Mouse (Mus musculus) lung, embryonic 16.5 days (tissue): ENCODE measurements at regions not wholly inside any gene's neighbourhood (a gene's known extent, or its start where the extent isn't known, plus 50 kb on each side); places are given as distances from the start of the nearest gene placed in this dataset.
A peak's percentile ranks its signal among the peaks of the same experiment; 100 is the strongest.

Experiments
- ATAC-seq: fragments of 200-750 bp; cut with Nextera tagmentation; 2 replicates; pipeline ENCODE4 v1.8.0; 2017; ENCODE audit warnings: low read depth, mild to moderate bottlenecking, moderate library complexity
- H3K27ac ChIP-seq: fragments of 300-500 bp; sonication (generic); 2 replicates; pipeline ENCODE4 v1.5.1; 2014; ENCODE audit warnings: mild to moderate bottlenecking, control low read depth, low read length
- H3K27me3 ChIP-seq: fragments of 300-500 bp; sonication (generic); 2 replicates; pipeline ENCODE4 v1.6.1; 2014; ENCODE audit warnings: low read depth, low read length, mixed read lengths; ENCODE audit not compliant: control insufficient read depth, insufficient read depth
- H3K36me3 ChIP-seq: fragments of 300-500 bp; sonication (generic); 2 replicates; pipeline ENCODE4 v1.6.1; 2014; ENCODE audit warnings: low read length; ENCODE audit not compliant: control insufficient read depth, insufficient read depth
- H3K4me1 ChIP-seq: fragments of 300-500 bp; sonication (generic); replicated peaks from 2 replicates; pipeline ENCODE4 v1.6.1; 2014; ENCODE audit warnings: low read length, mixed read lengths; ENCODE audit not compliant: control insufficient read depth, insufficient read depth
- H3K4me2 ChIP-seq: fragments of 300-500 bp; sonication (generic); 2 replicates; pipeline ENCODE4 v1.6.1; 2014; ENCODE audit warnings: low read depth, low read length, control low read depth
- H3K4me3 ChIP-seq: fragments of 300-500 bp; sonication (generic); 2 replicates; pipeline ENCODE4 v1.5.1; 2014; ENCODE audit warnings: mild to moderate bottlenecking, low read length, control low read depth
- H3K9ac ChIP-seq: fragments of 300-500 bp; sonication (generic); 2 replicates; pipeline ENCODE4 v1.6.1; 2014; ENCODE audit warnings: low read length, control low read depth
- H3K9me3 ChIP-seq: fragments of 300-500 bp; sonication (generic); 2 replicates; pipeline ENCODE4 v1.6.1; 2016; ENCODE audit warnings: low read length; ENCODE audit not compliant: control insufficient read depth
- WGBS: fragments of 180-500 bp; shearing (Covaris S2); extraction: QIAGEN DNeasy Blood & Tissue Kit; methylation state at CpG from one replicate; pipeline ENCODE4 v1.1.7; 2014; 5-methylcytosine and 5-hydroxymethylcytosine counted together

- Histone ChIP-seq H3K27me3 (no peaks in the 10 kb centered on the region), H3K4me1 (0 out of 2 replicates have a peak, but pooled peaks cover 4% of the 10 kb centered on the region), H3K9me3 (no peaks in the 10 kb centered on the region), H3K9ac (no peak overlapping the region), H3K4me3 (no peak overlapping the region), H3K27ac (peak overlapping the region; percentile 3; the same call in 1 of the 2 replicates), H3K4me2 (no peak overlapping the region; the same call in 1 of the 2 replicates), H3K36me3 (no peaks in the 10 kb centered on the region)
- peak; percentile 47; the same call in 1 of the 2 replicates for ATAC-seq
- 15% methylated on average over 8 of the region's 8 CpGs for WGBS
Measured at GRCm38 (mm10) chr2:115513774-115514231, 67.7 kb upstream of the BC052040 start.

DNA sequence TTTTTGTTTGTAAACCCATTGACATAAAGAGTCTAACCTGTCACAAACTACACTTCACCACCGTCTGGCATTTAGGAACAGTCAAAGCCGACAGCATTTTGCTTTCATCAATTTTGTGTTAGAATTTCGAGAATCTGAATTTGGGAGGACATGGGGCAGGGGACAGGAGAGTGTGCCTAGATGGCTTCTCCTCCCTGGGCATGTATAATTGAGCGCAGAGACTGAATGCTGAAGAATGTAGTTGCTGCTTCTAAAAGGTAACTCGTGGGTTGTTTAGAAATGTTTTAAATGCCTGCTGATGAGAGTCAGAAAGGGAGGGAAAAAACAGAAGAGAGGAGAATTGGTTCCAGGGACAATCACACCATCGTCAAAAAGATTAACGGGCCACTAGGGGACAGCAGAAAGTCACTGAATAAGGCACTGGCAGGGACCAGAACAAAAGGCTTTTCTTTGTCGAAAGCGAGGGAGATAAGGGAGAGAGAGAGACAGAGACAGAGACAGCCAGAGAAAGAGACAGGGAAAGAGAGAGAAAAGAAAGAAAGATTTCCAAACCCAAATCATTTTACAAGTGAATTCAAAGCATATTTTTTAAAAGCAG is 66.6 kb upstream of the BC052040 start:
- no peak overlapping the region for H3K4me2 ChIP-seq
- 11% methylated on average over 9 of the region's 9 CpGs for WGBS
- ATAC-seq, result peak; percentile 71; the same call in 1 of the 2 replicates
- H3K9ac ChIP-seq, result no peak overlapping the region
- H3K9me3 ChIP-seq, result no peaks in the 10 kb centered on the region
- H3K36me3 ChIP-seq, result no peaks in the 10 kb centered on the region
- H3K4me3 ChIP-seq, result no peak overlapping the region
- H3K27me3 ChIP-seq, result no peaks in the 10 kb centered on the region
- 0 out of 2 replicates have a peak, but pooled peaks cover 4% of the 10 kb centered on the region for H3K4me1 ChIP-seq
- no peak overlapping the region for H3K27ac ChIP-seq

DNA sequence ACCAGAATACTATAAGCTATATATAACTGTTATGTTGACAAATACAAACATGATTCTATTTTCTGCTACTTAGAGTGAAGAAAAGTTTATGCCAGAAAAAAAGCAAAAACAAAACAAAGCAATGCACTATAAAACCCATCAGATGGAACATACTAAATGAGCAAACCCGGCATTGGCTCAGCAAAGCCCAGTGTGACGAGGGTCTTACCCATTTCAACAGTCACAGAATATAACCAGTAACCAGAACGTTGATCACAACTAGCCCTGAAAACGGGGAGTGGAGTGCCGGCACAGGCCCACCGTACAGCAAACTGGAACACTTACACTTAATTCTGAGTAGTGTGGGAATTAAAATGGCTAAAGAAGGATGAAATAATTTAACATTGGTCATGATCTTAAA is 66.0 kb upstream of the BC052040 start:
- Histone ChIP-seq H3K4me3 (no peak overlapping the region), H3K36me3 (no peaks in the 10 kb centered on the region), H3K4me2 (no peak overlapping the region), H3K27ac (no peak overlapping the region), H3K9me3 (no peaks in the 10 kb centered on the region), H3K4me1 (0 out of 2 replicates have a peak, but pooled peaks cover 7% of the 10 kb centered on the region), H3K27me3 (no peaks in the 10 kb centered on the region), H3K9ac (no peak overlapping the region)
- no peak for ATAC-seq
- WGBS, result 87% methylated on average over 6 of the region's 6 CpGs

- Histone ChIP-seq H3K4me2 (no peak overlapping the region), H3K9me3 (no peaks in the 10 kb centered on the region), H3K27me3 (no peaks in the 10 kb centered on the region), H3K27ac (no peak overlapping the region), H3K9ac (no peak overlapping the region), H3K36me3 (no peaks in the 10 kb centered on the region), H3K4me3 (no peak overlapping the region), H3K4me1 (0 out of 2 replicates have a peak, but pooled peaks cover 7% of the 10 kb centered on the region)
- peak; percentile 51; the same call in 1 of the 2 replicates for ATAC-seq
- 32% methylated on average over 2 of the region's 2 CpGs for WGBS
Measured at GRCm38 (mm10) chr2:115516824-115517223, 64.7 kb upstream of the BC052040 start.

DNA sequence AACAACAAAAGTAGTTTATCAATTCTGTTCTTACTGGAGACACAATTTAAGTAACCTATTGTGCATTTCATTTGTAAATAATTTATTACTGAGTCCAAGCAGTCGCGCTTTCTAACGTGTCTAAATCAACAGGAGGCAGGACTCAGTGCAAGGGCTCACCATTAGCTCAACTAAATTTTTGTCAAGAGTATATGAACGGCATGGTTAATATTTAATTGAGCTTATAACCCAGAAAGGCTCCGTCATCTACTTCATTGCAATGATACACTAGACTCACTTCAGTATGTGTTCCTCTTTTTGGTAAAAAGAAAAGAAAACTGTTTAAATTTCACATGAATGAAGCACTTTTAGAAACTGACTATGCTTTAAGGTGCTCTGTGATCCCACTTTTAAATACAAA is 61.5 kb upstream of the BC052040 start:
- WGBS, result 64% methylated on average over 5 of the region's 5 CpGs
- H3K9me3 ChIP-seq, result no peaks in the 10 kb centered on the region
- no peak overlapping the region for H3K4me3 ChIP-seq
- H3K27ac ChIP-seq, result no peak overlapping the region
- ATAC-seq, result no peak
- H3K4me1 ChIP-seq, result 0 out of 2 replicates have a peak, but pooled peaks cover 3% of the 10 kb centered on the region
- no peaks in the 10 kb centered on the region for H3K27me3 ChIP-seq
- no peak overlapping the region for H3K4me2 ChIP-seq
- no peak overlapping the region for H3K9ac ChIP-seq
- no peaks in the 10 kb centered on the region for H3K36me3 ChIP-seq

DNA sequence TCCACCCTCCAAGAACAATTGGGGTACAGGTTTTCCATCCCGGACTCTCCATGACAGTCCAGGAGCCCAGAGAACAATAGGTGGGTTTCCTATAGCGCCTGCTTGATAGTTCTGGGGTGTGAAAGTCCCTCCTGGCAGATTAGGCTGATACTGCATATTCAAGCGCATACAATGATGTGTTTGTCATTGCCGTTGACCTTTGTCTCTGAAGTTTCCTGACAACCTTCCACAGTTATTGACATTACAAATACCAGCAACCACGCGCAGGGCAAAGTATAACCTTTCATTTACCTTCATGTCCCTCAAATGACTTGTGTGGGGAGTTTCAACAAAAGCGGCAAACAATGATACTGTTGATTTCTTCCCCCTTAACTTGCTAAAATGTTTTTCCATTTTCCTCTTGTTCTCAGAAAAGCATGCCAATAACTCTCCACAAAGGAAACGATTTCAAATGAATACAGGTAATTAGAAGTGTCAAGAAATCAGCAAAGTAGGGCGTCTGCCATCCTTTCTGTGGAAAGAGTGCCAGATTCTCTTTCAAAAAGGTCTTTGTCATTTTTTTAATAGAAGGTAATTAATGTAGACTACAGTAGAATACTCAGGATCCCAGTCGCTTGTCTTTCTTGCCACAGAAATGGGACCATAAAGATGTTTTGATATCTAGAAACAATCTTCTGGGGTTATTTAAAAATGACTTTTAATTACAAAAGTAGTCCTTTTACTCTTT is 60.9 kb upstream of the BC052040 start:
- no peak for ATAC-seq
- WGBS, result 41% methylated on average over 10 of the region's 10 CpGs

GRCm38 (mm10) chr2:115529878-115530277 is 51.6 kb upstream of the BC052040 start:
- Histone ChIP-seq H3K9ac (no peak overlapping the region), H3K36me3 (no peaks in the 10 kb centered on the region), H3K9me3 (no peaks in the 10 kb centered on the region), H3K27ac (no peak overlapping the region), H3K4me3 (no peak overlapping the region), H3K4me2 (no peak overlapping the region), H3K4me1 (no peaks in the 10 kb centered on the region), H3K27me3 (no peaks in the 10 kb centered on the region)
- ATAC-seq, result no peak
- WGBS, result 75% methylated on average over 2 of the region's 2 CpGs

More for the DNA sequence above, 60.9 kb upstream of the BC052040 start:
- Histone ChIP-seq H3K4me2 (no peak overlapping the region), H3K36me3 (no peaks in the 10 kb centered on the region), H3K27ac (no peak overlapping the region), H3K9me3 (no peaks in the 10 kb centered on the region), H3K4me1 (0 out of 2 replicates have a peak, but pooled peaks cover 2% of the 10 kb centered on the region), H3K27me3 (no peaks in the 10 kb centered on the region), H3K4me3 (no peak overlapping the region), H3K9ac (no peak overlapping the region)
